Mouse (Mus musculus) small intestine, adult 2 months (tissue): ENCODE results near the gene Thap2.

ENCODE experiments used
- CTCF ChIP-seq: fragments of 200-500 bp; IDR thresholded peaks from 2 replicates; pipeline ENCODE4 v1.5.1; 2012; ENCODE audit warnings: low read depth, mild to moderate bottlenecking, control low read depth, inconsistent platforms, low read length, moderate library complexity, mixed read lengths; ENCODE audit not compliant: insufficient replicate concordance, insufficient read length; ENCODE audit errors: extremely low read depth
- POLR2A ChIP-seq: fragments of 200-500 bp; IDR thresholded peaks from 2 replicates; pipeline ENCODE4 v1.6.1; 2012; ENCODE audit warnings: low read depth, mild to moderate bottlenecking, control low read depth, inconsistent platforms, low read length, moderate library complexity

DNA sequence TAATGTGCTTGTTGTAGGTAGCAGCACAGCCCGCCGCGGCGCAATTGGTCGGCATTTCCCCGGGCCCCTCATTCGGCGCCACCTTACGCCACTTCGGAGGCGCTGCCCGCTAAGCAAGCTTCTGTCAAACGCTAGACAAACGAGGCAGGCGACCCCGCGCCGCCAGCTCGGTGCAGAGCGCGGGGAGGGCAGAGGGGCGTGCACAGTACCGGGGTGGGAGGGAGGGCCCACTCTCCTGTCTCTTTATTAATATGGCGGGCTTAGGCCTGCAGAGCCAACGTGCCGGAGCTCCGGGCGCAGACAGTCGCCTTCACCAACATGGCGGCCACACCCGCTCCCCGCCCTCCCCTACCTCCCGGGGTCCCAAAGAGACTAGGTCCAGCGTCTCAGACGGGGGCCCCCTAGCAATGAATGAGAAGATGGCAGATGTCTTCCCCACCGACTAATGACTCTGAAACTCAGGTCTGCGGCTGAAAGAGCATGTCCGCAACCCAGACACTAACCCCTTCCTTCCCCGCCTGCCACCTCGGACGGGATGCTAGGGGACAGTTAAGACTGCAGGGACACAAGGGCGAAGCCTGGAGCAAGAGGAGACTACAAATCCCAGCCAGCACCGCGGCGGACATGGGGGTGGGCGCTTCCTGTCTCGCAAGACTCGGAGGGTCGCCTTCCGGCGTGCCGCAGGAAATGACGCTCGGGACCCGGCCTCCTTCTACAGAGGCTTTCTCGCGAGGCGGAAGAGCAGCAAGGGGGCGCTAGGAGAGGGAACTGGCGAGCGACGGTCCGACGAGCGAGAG is at the start of gene Thap2, which contains the start of gene Zfc3h1:
- TF ChIP-seq POLR2A (peak; percentile 94), CTCF (peak; percentile 62; the same call in 1 of the 2 replicates)
